Mouse (Mus musculus) cerebellum, adult 8-10 months (tissue): ENCODE measurements around the gene Arhgap15.
"Not testable (repeated sequence)": the region's sequence is repeated elsewhere in the genome, so short reads cannot be mapped to it uniquely, and the experiment has no call there.

Source experiments
- DNase-seq: peaks from one replicate; pipeline ENCODE4 v3.0.0; 2022

The Arhgap15 gene

GRCm38 (mm10) chr2:43748287-43748983 lies at the start of gene Arhgap15:
Gene Arhgap15 (plus strand): TSS chr2:43748824.
- no peak for DNase-seq

DNA sequence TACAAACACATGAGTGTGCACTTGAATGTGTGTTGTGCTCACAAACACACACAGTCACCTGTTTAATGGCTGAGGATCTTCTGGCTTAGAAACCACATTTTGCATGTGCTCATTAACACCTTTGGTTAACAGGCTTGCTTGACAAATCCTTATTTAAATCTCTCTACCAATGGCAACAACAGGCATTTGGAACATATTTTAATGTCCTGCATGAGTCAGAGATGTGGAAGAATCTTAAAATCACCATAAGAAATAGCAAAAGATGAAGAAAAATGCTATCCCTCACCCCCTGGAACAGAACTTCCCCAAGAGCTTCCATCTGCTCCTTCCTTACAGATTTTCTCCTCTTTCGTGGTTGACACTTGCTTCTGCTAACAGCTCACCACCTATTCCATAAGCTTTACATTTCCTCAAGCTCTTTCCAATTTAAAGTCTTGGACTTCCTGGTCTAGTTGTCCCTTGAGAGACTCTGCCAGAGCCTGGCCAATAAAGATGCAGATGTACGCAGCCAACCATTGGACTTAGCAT lies 35.9 kb upstream of the Arhgap15 start:
- no peak for DNase-seq

DNA sequence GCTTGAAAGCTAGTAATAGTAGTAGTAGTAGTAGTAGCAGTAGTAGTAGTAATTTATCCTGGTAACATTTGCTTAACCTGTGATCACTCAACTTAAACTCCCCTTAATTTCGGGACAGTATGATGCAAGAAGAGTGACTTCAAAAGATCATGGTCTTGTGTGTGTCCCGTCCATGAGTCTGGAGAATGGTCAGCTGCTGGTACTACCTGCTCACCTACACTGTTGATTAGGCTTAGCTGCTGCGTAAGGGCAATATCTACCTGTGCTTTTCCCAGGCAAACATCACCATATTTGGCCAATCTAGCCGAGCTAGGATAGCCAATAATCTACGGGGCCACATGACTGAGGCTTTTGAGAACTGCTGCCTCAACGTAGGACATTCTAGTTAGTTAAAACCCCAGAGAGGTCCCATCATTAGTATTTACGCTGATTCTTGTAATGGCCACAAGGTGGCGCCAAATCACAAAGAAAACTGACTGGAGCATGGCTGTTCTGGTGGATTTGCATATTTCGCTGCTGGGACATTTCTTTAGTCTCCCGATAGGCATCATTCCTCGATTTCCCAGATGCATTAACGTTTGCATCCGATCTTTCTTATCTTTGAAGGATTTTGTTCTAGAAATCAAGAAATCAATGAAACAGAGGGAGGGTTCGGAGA lies 26.0 kb upstream of the Arhgap15 start:
- peak; percentile 55 for DNase-seq

DNA sequence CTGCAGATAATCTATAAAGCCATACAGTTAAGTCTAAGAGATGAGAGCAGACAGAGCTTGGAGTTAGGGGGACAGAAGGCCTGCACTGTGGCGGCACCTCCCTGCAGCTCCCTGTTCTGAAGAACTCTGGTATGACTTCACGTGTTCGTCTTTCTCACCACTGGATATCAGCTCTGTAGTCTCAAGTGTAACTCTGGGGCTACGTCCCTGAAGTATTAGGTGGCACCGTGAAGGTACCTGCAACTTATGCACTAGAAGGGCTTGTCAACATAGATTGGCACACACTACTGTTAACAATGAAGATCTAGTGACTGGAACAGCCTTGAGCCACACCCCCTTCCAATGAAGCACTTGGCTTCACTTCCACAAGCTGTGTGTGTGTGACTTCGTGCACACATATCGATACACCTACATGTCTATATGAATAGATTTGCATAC lies 25.5 kb upstream of the Arhgap15 start:
- DNase-seq: no peak

DNA sequence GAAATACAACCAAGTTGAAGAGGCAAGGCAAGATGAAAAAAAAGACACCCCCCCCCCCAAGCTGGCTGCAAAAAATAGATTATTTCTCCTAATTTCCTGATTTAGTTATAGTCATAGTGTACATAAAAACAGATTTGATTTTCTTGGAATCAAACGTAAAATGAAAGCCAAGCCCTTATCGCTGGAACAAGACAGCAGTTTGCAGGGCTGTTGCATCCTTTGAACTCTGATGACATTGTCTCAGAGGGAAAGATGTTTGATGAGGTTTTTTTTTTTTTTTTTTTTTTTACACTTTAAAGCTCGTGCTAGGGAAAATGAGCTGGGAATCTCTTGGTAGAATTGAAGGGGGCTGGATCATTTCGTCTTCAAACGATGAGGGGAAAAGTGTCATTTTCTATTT lies 21.4 kb upstream of the Arhgap15 start:
- DNase-seq: no peak

GRCm38 (mm10) chr2:43727693-43728092 lies 20.9 kb upstream of the Arhgap15 start:
- no peak for DNase-seq

- no peak for DNase-seq
Observed at GRCm38 (mm10) chr2:43728831-43729230, 19.8 kb upstream of the Arhgap15 start.

DNA sequence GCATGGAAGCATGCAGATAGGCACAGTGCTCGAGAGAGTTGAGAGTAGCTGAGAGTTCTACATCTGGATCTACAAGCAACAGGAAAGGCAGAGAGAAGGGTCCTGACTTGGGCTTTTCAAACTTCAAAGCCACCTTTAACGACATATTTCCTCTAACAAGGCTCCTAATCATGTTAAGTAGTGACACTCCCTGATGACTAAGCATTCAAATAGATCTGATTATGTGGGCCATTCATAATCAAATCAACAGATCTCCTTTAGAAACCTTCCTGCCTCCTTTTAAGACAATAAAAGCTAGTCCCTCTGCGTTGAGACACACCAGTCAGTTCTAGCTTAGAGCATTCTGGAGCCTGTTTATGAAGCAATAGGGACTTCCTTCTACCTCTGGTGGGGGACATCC lies 16.2 kb upstream of the Arhgap15 start:
- no peak for DNase-seq

GRCm38 (mm10) chr2:43735071-43735470 lies 13.6 kb upstream of the Arhgap15 start:
- not testable (repeated sequence) for DNase-seq

DNA sequence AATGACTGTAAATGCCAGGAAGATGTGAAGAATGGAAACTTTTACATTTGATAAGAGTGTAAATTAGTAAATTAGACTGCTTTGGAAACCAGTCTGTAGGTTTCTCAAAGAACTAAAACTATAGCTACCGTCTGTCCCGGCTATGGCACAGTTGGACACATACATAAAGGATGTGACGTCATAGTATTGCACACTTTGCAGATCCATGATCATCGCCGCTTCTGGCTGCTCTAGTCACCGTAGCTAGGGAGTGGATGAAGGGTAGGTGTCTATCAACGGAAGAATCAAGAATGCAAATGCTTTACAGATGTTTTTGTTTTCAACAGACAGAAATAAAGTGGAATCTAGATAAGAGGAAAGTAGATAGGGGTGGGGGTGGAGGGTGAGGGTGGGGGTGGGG lies 11.1 kb upstream of the Arhgap15 start:
- DNase-seq: no peak

- DNase-seq: no peak
Observed at GRCm38 (mm10) chr2:43738562-43739112, 10.0 kb upstream of the Arhgap15 start.

DNA sequence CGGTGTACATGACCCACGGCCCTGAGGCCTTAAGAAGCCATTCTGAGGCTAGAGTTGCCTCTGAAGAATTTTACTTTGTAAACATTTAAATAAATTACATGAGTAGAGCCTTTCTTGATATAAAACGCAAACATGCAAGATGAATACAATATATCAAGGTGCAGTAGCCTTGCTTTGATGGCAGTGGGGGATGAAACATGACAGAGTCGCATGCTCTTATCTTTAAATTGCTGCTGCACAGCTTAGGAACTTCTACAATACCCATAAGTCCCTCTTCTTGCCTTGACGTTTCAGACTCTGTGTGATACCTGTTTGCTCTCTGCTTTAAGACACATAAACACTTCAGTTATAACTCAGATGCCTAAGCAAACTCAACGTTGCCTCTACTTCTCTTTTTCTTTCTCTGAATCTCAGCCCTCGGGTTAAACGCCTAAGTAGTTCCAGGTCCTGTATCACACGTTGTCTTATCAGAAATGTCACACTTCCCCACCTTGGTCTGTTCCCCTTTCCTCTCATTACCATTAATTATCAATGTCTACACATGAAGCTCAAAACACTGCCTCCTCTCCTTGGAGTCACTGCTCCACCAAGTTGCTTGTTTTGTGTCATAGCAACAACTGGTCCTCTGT lies 9.3 kb upstream of the Arhgap15 start:
- DNase-seq: no peak

DNA sequence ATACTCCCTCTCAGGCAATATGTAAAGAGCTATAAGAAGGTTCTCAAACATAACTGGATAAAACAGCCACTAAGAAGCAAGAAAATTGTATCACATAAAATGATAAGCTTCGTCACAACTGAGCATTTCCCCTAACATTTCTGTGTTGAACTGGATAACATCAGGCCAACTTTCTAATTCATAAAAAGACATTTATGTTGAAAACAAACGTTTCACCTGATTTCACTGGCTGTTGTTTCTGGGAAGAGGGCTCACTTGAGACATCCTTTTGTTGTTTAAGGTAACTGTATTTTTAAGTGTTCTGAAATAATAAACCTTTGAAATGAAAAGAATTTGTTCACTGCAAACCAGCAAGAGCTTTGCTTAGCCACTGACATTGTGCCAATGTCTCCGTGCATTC lies 697 bp downstream of the Arhgap15 start:
- no peak for DNase-seq

DNA sequence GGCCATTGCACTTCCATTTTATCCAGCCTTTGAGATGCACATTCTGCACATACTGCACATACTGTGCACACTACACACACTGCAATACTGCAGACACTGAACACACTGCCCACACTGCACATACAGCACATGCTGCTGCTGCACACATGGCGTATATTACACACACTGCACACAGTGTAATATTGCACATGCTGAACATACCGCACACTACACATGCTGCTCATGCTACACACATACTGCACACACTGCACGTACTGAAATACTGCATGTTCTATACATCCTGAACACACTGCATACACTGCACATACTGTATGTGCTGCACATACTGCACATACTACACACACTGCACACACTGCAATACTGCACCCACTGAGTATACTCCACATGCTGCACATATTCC lies 7.3 kb downstream of the Arhgap15 start:
- no peak for DNase-seq

DNA sequence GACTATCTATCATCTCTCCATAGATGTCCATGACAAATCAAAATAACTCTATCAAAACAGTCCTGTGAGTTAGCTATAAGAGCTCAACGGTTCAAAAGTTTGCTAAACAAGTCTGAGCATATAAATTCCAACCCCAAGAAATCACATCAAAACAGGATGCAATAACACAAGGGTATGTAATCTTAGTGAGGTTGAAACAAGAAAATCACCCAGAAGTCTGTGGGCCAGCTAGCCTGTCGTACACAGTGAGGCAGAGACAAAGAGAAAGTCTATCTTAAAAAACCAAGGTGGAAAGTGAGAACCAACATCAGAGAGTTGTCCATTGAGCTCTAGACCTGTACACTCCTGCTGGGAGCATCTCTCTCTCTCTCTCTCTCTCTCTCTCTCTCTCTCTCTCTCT lies 8.0 kb downstream of the Arhgap15 start:
- DNase-seq: no peak

- no peak for DNase-seq
Observed at GRCm38 (mm10) chr2:43761735-43762134, 13.1 kb downstream of the Arhgap15 start.

DNA sequence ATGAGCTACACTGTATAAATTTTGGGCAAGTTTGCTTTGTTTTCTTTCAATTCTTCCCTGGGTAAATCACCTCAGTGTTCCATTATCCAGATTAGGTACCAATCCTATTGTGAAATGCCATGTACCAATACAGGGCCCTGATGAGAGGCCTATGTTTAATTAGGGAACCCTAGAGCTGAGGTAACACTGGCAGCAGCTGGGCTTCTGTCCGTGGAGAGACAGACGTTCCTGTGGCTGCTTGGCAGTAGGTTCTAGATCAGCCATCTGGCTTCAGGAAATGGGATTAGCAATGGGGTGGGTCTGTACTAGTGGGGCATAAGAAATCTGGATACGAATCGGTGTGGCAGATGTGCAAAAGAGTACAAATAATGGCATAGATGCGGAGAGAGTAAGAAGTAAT lies 14.7 kb downstream of the Arhgap15 start:
- no peak for DNase-seq

DNA sequence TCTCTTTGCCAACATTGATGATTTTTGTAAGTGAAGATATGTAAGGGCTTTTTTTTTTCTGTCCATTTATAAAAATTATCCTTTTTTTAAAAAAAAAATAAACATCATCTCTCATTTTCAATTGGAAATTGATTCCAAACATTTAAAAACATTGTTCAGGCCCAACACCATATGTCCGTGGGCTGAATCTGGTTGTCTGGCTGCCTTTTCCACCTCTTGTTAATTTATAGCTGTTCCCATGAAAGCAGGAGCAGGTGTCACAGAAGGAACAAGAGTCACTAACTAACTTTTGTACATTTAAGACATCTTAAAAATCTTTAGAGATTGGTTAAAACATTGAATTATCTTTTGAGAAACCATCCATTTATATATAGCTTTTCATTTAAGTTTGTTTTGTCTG lies 15.8 kb downstream of the Arhgap15 start:
- no peak for DNase-seq

DNA sequence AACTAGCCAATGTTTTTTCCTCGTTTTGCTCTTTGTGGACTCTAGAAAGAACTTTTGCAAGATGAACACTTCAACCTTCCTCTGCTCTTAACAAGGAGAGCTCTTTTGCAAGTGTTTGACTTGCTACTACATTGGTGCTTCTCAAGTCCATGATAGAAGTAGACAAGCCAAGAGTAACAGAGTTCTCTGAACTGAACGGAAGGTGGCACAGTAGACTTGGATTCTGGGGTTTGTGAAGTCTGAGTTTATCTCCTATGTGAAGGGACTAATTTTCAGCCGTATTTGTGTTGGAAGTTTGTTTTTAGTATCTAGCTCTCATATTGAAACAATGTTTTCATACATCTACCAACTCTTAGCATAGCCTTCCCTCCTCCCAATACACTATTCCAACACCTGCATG lies 17.6 kb downstream of the Arhgap15 start:
- DNase-seq: no peak

DNA sequence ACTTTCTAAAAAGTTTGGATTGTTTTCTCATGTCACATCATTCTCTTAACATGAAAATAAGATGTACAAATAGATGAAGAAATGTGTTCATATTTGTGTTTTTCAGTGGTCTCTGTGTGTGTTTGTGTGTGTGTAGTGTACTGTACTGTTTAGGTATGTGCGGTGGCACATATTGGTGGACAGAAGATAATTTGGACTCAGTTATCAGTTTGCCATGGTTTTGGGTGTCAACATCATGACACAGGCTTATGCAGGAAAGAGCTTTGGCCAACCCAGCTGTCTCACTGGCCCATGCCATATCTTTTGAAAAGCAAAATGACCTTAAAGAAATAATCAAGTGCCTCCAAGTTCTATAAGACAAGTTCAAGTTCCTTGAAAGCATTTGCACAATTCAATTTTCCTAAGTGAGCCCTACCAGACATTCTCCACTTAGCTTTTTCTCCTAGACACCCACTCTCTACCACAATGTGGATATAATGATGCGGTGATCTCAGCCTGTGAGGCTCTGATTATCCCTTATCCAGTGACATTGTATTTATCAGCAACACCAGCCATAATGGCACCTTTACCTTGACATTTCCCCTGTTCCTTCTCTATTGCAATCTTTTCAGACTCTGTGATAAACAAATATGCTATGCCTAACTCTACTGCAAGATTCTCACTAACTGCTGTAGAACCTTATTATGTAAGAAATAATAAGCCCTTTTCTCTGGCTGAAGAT lies 21.4 kb downstream of the Arhgap15 start:
- no peak for DNase-seq

DNA sequence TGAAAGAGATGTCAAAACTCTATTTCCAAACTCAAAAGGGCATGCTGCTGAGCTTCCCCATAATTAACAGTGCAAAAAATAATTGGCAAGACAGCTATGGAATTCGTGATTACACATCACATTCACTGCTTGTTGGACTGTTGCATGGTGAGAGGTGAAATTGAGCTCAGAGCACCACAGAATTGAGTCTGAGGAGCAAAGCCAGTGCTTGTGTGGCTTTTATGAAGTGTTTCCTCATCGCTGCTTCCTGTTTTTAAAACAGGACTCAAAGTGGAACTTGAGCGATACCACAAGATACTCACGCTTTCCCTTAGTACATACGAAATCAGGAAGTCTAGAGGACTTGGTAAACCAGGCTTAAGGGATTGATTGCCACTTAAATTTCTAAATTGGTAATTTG lies 24.0 kb downstream of the Arhgap15 start:
- DNase-seq: no peak

GRCm38 (mm10) chr2:43782157-43782556 lies 33.5 kb downstream of the Arhgap15 start:
- DNase-seq: no peak
